Mouse (Mus musculus) left cerebral cortex, adult 8-10 months (tissue): Measurements from ENCODE around the gene Mprip. TPM values are rescaled to one million over a fixed set of nuclear protein-coding genes. Genes with fewer than 3 reads are reported as not detected.
A peak's percentile ranks its signal among the peaks of the same experiment; 100 is the strongest.

Experiments
- DNase-seq, 2 experiments: peaks; one replicate each; pipeline ENCODE4 v3.0.0; 2022; ENCODE audit warnings: low spot score in 2 of 2
- total RNA-seq, 4 experiments: library from RNA; stranded (reverse); gene quantifications; 2 replicates each; pipeline ENCODE4 v1.2.4; 2022

Gene Mprip
- total RNA-seq, 4 experiments from 2014 or later, result 269 to 287 (median 277) TPM

DNA sequence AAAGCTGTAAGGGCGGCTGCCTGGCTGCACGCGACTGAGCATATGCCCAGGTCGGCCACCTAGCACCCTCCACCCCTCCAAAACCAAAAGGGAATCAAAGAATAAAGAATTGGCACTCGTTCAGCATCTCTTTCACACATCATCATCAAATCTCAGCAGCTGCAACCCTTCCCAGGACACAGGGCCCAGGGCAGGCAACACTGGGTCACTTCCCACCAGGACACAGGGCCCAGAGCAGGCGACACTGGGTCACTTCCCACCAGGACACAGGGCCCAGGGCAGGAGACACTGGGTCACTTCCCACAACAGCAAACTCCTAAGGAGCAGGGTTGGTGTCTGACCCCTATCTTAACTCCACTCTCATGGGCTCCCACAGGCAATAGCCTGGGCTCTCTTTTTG, 132.3 kb downstream of the Mprip start:
- no peak for DNase-seq

DNA sequence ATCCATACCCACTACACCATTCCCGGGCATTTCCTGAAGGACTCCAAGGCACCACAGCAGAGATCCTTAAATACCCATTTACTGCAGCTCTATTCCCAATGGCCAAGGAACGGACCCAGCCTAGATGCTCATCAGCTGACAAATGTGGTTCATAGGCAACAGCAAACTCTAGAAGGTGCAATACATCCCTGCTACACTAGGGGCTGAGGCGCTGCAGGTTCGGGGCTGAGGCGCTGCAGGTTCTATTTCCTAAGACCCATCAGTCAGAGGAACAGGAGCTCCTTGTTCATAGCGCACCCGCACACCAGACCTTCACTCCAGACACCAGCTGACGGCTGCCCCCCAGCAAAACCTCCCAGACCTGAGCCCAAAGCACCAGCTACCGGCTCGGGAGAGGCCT, 139.3 kb downstream of the Mprip start:
- no peak for DNase-seq

DNA sequence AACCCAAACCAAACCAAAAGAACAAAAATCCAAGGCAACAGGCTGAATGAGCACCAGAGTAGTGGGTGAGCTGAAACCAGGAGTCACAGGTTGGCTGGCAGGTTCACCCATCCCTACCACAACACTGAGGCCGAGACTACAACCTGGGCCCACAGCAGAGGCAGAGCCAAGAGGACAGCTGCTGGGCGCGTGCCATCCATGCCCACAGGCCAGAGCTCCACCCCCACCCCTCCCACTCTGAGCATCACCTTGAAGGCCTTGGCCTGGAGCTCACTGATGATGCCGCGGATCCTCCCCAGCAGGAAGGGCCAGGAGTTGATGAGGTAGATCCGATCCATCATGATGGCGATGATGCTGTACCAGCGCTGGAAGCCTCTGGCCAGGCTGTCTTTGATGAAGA, 140.8 kb downstream of the Mprip start:
- no peak for DNase-seq

DNA sequence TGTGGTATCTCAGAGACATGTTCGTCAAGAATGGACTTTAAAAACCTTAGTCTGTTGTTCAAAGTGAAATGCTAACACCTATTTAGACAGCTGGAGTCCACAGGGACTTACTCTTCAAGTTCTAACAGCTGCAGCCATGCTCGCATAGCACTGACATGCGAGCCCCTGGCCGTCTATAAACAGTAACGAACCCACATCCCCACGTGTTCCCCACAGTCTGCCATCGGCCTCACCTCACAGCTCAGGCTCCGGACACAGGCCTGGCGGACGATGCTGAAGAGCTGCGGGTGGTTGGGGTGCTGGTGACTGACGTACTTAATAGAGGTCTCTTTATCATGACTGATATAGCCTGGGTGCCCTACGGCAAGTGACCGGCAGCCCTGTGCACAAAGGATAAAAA, 142.4 kb downstream of the Mprip start:
- no peak for DNase-seq

DNA sequence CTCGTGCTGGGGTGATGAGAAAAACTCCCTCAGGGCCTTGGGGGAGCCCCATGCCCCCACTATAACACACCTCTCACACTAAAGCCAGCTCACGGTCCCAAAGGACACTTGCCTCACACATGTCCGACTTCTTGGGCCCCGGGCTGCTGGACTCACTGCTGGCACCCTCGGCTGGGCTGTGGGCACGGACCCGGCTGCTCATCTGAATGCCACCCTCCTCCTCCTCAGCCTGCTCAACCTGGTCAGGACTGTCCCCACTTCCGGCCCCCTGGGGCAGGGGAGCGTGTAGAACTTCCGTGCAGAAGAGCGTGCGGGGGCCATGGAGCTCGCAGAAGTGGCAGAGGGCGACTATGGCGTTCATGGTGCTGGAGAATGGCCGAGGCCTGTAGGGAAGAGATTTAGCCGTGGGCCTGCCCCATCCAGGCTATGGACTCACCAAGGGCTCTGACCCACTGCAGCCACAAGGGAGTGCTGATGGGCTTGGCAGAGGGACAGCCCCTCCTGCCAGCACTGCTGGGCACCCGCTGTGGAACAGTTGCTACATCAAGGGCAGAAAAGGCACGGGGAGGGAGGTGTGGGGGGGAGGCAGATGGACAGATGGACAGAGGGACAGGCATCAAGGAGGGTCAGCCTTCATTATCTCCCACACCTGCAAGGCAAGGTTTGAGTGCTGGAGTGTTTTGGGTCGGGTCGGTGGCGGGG, 143.5 kb downstream of the Mprip start:
- no peak for DNase-seq

DNA sequence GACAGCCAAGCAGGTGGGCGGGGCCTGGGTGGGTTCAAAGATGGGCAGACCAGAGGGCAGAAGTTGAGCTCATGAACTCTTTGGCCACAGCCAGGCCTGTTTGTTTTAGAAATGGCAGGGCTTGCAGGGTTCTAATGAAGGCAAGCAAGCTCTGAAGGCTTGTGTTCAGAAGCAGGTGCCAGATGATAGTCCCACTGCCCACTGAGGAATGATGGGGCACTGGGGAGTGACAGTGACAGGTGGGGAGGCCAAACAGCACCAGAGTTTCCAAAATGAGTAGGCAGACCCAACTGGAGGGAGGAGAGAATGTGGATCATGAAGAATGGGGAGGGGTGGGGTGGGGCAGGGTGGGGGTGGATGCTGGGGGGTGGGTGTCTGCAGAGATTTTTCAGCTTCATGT, 144.2 kb downstream of the Mprip start:
- no peak for DNase-seq

DNA sequence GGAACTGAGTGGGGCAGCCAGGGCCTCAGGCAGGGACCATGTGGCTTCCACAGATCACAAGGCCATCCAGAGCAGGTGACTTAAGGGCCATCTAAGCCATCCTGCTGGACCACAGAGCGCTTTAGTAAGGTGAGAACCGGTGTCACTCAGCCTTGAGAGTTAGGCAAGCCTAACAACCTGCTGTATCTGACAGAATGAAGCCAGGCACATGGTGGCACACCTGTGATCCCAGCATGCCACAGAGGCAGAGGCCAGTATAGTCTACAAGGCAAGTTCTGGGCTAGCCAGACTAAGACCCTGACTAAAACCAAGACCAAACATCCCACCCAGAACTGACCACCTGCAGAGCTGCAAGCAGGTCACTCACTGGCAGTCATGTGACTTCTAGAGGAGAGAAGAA, 144.6 kb downstream of the Mprip start:
- no peak for DNase-seq

DNA sequence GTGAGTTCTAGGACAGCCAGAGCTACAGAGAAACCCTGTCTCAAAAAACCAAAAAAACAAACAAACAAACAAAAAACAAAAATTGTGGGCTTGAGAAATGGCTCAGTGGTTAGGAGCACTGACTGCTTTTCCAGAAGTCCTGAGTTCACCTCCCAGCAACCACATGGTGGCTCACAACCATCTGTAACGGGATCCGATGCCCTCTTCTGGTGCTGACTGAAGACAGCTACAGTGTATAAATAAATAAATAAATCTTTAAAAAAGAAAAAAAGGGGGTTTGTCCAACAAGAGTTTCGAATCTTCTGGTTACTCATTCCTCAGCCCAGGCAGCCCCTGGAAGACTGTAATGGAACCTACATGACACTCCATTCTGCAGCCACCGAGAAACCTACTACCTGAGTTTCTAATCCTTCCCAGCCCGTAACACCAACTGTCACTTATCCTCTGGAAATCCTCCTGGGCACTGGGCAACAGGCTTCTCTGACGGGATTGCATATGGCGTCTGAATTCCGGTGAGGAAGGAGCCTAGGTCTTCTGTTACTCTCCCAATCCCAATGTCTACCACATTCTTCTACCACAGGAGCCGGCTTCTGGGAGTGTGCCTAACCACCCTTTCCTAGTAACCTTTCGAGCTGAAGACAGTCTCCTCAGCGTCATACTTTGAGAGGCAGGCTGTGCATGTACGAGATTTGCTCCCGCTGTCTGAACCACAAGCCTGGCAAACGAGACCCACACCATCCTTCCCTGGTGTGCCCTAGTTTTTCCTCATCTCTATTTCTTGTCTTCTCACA, 147.3 kb downstream of the Mprip start:
- no peak for DNase-seq

DNA sequence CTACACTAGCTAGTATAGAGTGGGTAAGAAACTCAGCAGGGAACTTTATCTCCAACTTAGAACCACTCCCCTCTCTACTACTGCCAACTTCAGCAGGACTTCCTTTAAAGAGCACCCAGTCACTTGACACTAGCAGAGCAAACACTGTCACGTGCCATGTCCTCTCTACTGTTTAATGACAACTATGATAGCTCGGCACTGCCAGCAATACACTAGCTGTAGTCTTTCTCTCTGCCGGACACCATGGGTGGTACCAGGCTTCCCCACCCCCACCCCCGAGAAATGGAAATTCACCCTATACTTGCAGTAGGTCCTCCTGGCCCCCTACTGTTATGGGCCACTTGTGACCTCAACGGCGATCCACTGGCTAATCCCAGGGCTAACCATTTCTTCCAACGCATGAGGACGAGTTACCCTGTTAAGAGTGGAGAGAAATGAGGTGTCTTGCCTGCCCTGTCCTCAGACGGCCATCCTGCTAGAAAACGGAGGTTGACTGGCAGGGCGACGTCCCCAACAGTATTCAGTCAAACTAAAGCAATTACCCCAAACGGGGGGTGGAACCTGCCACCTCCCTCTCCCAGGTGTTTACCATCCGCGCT, 148.1 kb downstream of the Mprip start:
- DNase-seq, result no peak

DNA sequence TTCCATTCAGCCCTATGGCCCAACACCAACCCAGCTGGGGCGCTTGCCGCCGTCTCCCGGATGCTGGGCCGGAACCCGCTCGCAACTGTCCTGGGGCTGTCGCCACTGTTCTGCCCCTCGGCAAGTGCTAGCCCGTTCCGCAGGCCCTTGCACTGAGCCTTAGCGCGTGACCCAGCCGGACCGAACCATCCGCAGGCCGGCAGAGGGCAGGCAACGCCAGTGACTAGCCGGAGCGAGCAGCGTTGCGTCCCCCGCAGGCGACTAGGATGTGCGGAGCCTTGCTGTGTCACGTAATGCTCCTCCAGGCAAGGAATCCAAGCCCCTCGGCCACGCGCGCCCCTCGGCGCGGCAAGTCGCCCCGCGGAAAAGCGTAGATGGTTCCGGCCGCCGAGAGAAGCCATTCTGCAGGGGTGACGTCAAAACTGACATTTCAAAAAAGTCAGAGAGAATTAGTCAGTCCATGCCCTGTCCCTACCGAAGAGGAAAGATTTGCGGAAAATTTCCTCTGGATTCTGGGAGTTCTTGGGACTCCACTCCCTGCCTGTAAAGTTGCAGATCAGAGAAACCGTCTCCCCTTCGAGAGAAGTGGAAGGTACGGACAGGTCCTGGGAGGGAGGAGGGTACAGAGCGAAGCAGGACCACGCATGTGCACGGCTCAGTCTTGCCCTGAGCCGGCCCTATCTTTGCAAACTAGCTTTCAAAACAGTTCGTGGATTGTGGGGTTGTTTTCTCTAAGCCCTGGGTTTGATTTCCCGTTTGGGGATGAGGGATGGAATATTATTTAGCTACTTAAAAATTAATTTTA, 148.8 kb downstream of the Mprip start, which contains the start of gene Flcn:
Flcn (minus strand) TSS at position 347 of the 805 bp plus-strand sequence.
- DNase-seq, result peak; percentile 77 to 83

DNA sequence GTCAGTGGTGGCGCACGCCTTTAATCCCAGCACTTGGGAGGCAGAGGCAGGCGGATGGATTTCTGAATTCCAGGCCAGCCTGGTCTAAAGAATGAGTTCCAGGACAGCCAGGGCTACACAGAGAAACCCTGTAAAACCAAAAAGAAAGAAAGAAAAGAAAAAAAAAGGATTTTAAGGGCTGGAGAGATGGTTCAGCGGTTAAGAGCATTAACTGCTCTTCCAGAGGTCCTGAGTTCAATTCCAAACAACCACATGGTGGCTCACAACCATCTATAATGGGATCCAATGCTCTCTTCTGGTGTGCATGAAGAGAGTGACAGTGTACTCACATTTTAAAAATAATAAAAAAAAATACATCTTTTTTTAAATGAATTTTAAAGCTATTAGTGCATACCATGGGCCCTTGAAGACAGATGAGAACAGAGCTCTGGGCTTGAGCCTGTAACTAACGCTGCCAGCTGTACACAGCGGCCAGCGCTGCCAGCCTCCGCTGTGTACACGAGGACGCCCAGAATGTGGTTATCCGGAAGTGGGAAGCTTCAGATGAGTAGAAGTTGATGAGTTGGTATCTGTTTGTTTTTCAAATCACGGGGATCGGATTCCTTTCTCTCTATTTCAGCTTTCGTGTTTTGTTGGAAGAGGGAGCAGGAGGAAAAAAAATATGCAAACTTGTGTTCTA, 149.5 kb downstream of the Mprip start:
- no peak for DNase-seq

DNA sequence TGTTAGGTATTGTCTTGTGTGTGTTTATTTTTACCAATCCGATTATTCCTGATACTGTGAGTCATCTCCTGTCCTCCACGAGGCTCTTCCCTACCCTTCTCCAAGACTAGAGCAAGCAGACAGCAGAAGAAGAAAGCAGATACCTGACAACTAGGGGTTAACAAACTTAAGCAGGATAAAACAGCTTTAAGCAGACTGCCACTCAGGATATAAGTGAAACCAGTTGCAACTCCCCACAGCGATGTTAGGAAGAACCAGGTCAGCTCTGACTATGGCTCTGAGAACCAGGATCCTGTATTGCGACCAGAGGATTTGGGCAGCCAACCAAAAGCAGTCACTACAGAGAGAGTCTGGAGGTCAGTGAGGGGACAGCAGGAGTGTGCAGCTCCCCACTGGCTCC, 150.1 kb downstream of the Mprip start:
- DNase-seq, result no peak

DNA sequence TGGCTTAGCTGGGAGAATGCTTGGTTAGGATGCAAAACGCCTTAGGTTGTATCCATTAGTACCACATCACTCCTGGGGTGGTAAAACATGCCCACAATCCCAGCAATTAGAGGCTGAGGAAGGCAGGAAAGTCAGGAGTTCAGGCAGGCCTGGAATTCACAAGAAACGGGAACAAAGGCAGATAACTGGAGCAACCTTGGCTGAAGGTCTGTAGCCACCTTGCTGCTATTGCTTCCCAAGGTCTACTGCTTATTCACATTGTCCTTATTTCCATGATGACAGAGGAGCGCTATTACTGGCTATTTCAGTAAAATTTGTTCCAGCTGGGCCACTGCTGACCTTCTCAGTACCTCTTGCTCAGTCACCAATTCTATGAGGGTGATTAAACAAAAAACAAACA, 152.2 kb downstream of the Mprip start:
- DNase-seq, result no peak

DNA sequence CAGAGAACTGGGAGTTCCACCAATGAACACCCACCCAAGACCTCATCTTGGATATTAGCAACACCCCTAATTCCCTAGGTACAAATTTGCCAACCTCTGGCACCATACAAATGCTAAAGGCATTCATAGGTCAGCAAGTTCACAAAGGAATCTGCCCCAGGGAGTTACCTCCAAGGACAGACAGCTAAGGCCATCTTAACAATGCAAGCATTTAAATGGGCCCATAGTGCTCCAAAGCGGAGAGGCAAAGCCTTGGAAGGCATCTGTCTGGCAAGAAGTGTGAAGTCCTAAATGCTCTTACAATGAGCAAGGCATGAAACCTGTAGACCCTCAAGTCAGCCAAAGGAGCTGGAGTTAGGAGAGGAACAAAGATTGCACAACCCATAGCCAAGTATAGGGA, 153.2 kb downstream of the Mprip start:
- DNase-seq, result no peak

DNA sequence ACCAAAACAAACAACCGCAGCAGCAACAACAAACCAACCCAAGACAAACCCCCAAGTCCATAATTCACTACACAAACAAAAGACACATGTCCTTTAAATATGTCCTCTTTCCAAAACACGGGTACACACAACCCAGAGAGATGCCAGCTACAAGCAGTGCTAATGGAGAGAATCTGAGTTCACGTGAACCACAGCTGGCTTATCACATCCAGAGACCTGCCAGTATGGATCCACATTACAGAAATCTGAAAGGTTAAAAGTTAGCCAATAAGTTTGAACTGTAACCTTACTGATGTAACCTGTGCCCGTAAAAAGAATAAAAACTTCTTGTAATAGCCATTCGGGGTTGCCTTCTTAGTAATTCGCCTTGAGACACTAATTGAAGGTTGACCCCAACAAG, 153.8 kb downstream of the Mprip start:
- no peak for DNase-seq

DNA sequence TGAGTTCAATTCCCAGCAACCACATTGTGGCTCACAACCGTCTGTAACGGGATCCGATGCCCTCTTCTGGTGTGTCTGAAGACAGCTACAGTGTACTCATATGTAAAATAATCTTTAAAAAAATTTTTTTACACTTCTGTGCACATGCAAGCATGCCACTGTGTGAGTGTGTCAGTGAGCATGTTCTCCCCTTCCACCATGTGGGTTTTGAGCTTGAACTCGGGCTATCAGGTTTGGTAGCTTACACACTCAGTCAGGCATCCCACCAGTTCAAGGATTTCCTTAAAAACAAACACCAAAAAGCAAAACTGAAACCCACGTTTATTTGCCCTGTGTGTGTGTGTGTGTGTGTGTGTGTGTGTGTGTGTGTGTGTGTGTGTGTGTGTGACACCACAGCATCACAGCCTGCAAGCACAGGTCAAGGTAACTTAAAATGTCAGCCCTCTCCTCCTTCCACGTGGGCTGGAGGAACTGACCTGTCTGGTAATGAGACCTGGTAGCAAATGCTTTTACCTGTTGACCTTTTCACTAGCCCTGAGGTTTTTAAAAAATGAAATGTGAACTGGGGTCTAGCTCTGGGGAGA, 154.5 kb downstream of the Mprip start:
- DNase-seq, result no peak

DNA sequence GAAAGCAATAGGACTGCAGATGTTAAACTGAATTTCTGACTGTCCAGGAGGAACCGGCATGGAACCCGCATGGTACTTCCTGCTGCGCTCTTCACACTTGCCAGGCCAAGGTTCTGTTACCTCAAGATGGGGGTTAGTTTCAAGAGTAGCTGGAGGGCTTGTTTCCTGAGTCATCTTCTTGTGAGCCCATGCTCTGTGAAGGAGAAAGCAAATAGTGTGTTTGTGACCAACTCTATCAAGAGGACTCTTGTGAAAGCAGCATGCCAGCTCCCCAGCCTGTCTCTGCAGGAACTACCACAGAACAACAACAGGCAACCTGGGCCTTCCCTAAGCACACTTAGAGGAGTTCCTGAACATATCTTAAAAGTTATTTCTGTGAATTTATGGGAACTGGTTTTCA, 156.8 kb downstream of the Mprip start:
- no peak for DNase-seq

DNA sequence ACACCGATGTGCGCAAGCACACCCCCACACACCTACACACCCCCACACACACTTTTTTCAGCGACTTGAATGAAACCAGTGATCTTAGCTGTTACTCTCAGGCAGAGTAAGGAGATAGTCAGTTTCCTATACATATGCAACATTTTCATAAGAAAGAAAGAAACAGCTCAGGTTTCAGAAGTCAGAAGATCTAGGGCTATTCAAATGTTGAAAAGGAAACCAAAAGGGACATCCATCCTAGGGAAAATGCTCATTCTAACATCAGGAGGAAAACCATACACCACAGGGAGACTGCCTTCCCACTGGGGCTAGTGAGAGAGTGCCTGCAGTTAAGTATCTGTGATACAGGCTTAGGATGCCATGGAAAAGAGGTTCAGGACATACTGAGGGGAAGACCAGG, 160.5 kb downstream of the Mprip start:
- DNase-seq, result no peak
